ENCODE assay signal across 9 mouse cellular contexts in genomic region chr17:86185584-86185983, GRCm38 (mm10). TPM values are rescaled to one million over a fixed set of nuclear protein-coding genes. Genes with fewer than 3 reads are reported as not detected.
A peak's percentile ranks its signal among the peaks of the same experiment; 100 is the strongest.
DNase-seq lines count a peak whose midpoint lies in the region; ATAC-seq and TF ChIP-seq lines count a peak whose summit lies in the region.
"Had no signal": no experiment of that assay in that cellular context is flagged by ENCODE, and none has a peak within 500 bp of the region (broad histone marks: within the 10 kb centered on the region; RNA-seq: fewer than 3 reads in every experiment).

No protein-coding gene starts in this region.

- peak; percentile 23; the same call in 1 of the 2 replicates for ATAC-seq in lung, postnatal 0 days

- 15% methylated on average over 7 of the region's 7 CpGs for WGBS in lung, postnatal 0 days

- H3K4me3 ChIP-seq in lung, postnatal 0 days (ENCODE audit: low read depth, low read length): no peak overlapping the region

- peak; percentile 37 for DNase-seq in embryo, embryonic 10 days (ENCODE audit: low spot score)
- no peak for DNase-seq in embryo, embryonic 9.5 days (ENCODE audit: extremely low spot score)
- DNase-seq in lung, postnatal 0 days (ENCODE audit: low spot score): peak; percentile 36
- no peak for DNase-seq in lung, postnatal 4 days
- peak; percentile 63 to 76 for DNase-seq in heart, postnatal 10 days
- DNase-seq in mesoderm, embryonic 11.5 days (ENCODE audit: low read depth, low spot score): peak; percentile 21
- no peak for DNase-seq in layer of hippocampus, postnatal 36 days
- no peak for DNase-seq in adrenal gland, postnatal 14 days

- no peak overlapping the region for H3K27ac ChIP-seq in lung, postnatal 0 days (ENCODE audit: low read length)
- H3K27ac ChIP-seq: hindbrain, embryonic 14.5 days had no signal

- H3K36me3 ChIP-seq in lung, postnatal 0 days (ENCODE audit: insufficient read depth, low read length): no peaks in the 10 kb centered on the region

- no peak for TF ChIP-seq CTCF in lung, postnatal 0 days (IDR thresholded peaks at IDR 0.05)

- no peaks in the 10 kb centered on the region for H3K27me3 ChIP-seq in lung, postnatal 0 days (replicated peaks; ENCODE audit: insufficient read depth, low read length)

- no peak for TF ChIP-seq EP300 in lung, postnatal 0 days (IDR thresholded peaks at IDR 0.05)

- H3K9ac ChIP-seq in lung, postnatal 0 days (replicated peaks; ENCODE audit: low read depth): no peak overlapping the region
- H3K9ac ChIP-seq: hindbrain, embryonic 14.5 days had no signal

- peaks cover 5% of the 10 kb centered on the region for H3K4me1 ChIP-seq in lung, postnatal 0 days (ENCODE audit: insufficient read depth, low read depth, low read length)

- no peaks in the 10 kb centered on the region for H3K9me3 ChIP-seq in lung, postnatal 0 days (ENCODE audit: low read length)

- 0 out of 2 replicates have a peak overlapping the region, but pooled peaks have one; percentile 14 for H3K4me2 ChIP-seq in lung, postnatal 0 days (replicated peaks; ENCODE audit: low read depth, low read length)
- H3K4me2 ChIP-seq: hindbrain, embryonic 14.5 days had no signal

- intact Hi-C loops in heart, postnatal 10 days (cut with DNase I): loop anchor here (2.0 kb wide), 1 partner anchor 17 kb away; no protein-coding TSS in a partner anchor

RNA-seq across cellular contexts. Expression of gene Prkce, which starts 18.0 kb away (rescaled TPM):
- 10.6 and 10.9 TPM in 2 replicates for polyA plus RNA-seq in lung, postnatal 0 days (2015; fragmentation: Nextera tagmentation; extraction: Ambion mirVana)
- 10 to 100 TPM; 31.1 to 32.5 TPM for total RNA-seq in heart, postnatal 10 days (2021)
- total RNA-seq in layer of hippocampus, postnatal 36 days (2021): 100 to 1,000 TPM; 416 to 425 TPM
- total RNA-seq in adrenal gland, postnatal 14 days (2021): 26.0 and 26.1 TPM in 2 replicates

RNA-seq across cellular contexts. Expression of gene Srbd1, which starts 40.6 kb away (rescaled TPM):
- 4.0 and 6.4 TPM in 2 replicates for polyA plus RNA-seq in lung, postnatal 0 days (2015; fragmentation: Nextera tagmentation; extraction: Ambion mirVana)
- 10 to 100 TPM; 13.0 to 14.5 TPM for total RNA-seq in heart, postnatal 10 days (2021)
- 10 to 100 TPM; 16.2 to 16.6 TPM for total RNA-seq in layer of hippocampus, postnatal 36 days (2021)
- total RNA-seq in adrenal gland, postnatal 14 days (2021): 16.4 and 17.2 TPM in 2 replicates

Comparison
In these comparisons a context has a peak if more than half of its experiments do, and no peak if none do; other contexts are left out.
1. DNase-seq: peak in embryo, embryonic 10 days (single experiment), lung, postnatal 0 days (single experiment), heart, postnatal 10 days (2 of 2) and mesoderm, embryonic 11.5 days (single experiment); none in embryo, embryonic 9.5 days (single experiment), lung, postnatal 4 days (0 of 2), layer of hippocampus, postnatal 36 days (0 of 2) and adrenal gland, postnatal 14 days (single experiment).
2. RNA of gene Prkce, which starts 18.0 kb away (total RNA-seq): 416 to 425 TPM in layer of hippocampus, postnatal 36 days; 31.1 to 32.5 TPM in heart, postnatal 10 days and 26.0 to 26.1 TPM in adrenal gland, postnatal 14 days; every median in the first group is over 10 times any median in the second.